Mouse (Mus musculus) myocyte (in vitro differentiated cells): ENCODE results near the gene Fam107b.

Source experiments
- CEBPB ChIP-seq: IDR thresholded peaks from 2 replicates; pipeline ENCODE4 v1.6.1; 2011; ENCODE audit warnings: mild to moderate bottlenecking, moderate library complexity; ENCODE audit not compliant: poor library complexity, insufficient read depth, severe bottlenecking
- E2F4 ChIP-seq: IDR thresholded peaks from one replicate; pipeline ENCODE4 v1.6.1; 2011; ENCODE audit warnings: mild to moderate bottlenecking, control low read depth, moderate library complexity; ENCODE audit not compliant: insufficient read depth
- MAX ChIP-seq: IDR thresholded peaks from one replicate; pipeline ENCODE4 v1.6.1; 2011; ENCODE audit warnings: low read depth, mild to moderate bottlenecking, control low read depth
- MYOD1 ChIP-seq, 3 experiments: IDR thresholded peaks; one replicate each; pipeline ENCODE4 v1.6.1; 2011; ENCODE audit warnings: control low read depth in 2 of 3, low read depth in 2 of 3, mild to moderate bottlenecking in 2 of 3, moderate library complexity in 1 of 3; ENCODE audit not compliant: insufficient read length in 2 of 3, control insufficient read depth in 1 of 3
- MYOG ChIP-seq, 3 experiments: IDR thresholded peaks; one replicate each; pipeline ENCODE4 v1.6.1; 2011; ENCODE audit warnings: control low read depth in 2 of 3, low read depth in 2 of 3, mild to moderate bottlenecking in 2 of 3; ENCODE audit not compliant: insufficient read length in 2 of 3, control insufficient read depth in 1 of 3, insufficient read depth in 1 of 3
- POLR2A ChIP-seq: IDR thresholded peaks from one replicate; pipeline ENCODE4 v1.6.1; 2011; ENCODE audit warnings: low read depth, mild to moderate bottlenecking, control low read depth, moderate library complexity; ENCODE audit not compliant: insufficient read length
- POLR2AphosphoS2 ChIP-seq: IDR thresholded peaks from one replicate; pipeline ENCODE4 v1.6.1; 2011; ENCODE audit warnings: low read depth, control low read depth; ENCODE audit not compliant: insufficient read length
- REST ChIP-seq: IDR thresholded peaks from one replicate; pipeline ENCODE4 v1.6.1; 2011; ENCODE audit warnings: mild to moderate bottlenecking, control low read depth, moderate library complexity; ENCODE audit not compliant: insufficient read depth, insufficient read length
- SRF ChIP-seq: IDR thresholded peaks from one replicate; pipeline ENCODE4 v1.6.1; 2011; ENCODE audit warnings: low read depth; ENCODE audit not compliant: control insufficient read depth, insufficient read length
- TCF12 ChIP-seq: IDR thresholded peaks from one replicate; pipeline ENCODE4 v1.6.1; 2011; ENCODE audit warnings: mild to moderate bottlenecking, control low read depth; ENCODE audit not compliant: poor library complexity, insufficient read depth, severe bottlenecking
- TCF3 ChIP-seq: IDR thresholded peaks from one replicate; pipeline ENCODE4 v1.6.1; 2011; ENCODE audit warnings: low read depth, control low read depth; ENCODE audit not compliant: insufficient read length
- USF1 ChIP-seq: IDR thresholded peaks from one replicate; pipeline ENCODE4 v1.6.1; 2011; ENCODE audit warnings: low read depth, mild to moderate bottlenecking, control low read depth, moderate library complexity

DNA sequence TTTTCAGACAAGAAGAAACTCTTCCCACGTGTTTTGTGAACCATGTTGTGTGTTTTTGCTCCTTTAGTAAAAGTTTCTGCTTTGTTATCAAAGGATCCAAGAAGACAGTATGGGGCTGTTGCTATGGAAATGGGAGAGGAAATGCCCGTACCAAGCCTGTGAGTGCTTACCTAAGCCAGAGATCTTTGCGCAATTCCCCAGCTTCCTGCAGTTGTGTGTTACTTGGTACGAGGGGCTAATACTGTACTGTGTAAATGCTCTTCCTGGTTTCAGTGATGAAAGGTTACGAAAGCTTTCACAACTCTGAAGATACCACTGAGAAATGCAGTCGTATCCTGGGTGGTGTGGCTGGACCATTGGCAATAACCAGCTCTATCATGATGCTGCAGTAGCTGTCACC is 93.8 kb downstream of the Fam107b start:
- no peak for TF ChIP-seq POLR2A
- no peak for TF ChIP-seq E2F4
- no peak for TF ChIP-seq MYOG (IDR thresholded peaks at IDR 0.05; ENCODE audit: control insufficient read depth in 1 of 3, insufficient read depth in 1 of 3, insufficient read length in 2 of 3, low read depth in 2 of 3)
- TF ChIP-seq USF1: no peak
- TF ChIP-seq MYOD1 (IDR thresholded peaks at IDR 0.05; ENCODE audit: control insufficient read depth in 1 of 3, insufficient read length in 2 of 3, low read depth in 2 of 3): no peak
- no peak for TF ChIP-seq TCF3
- no peak for TF ChIP-seq TCF12
- no peak for TF ChIP-seq MAX
- no peak for TF ChIP-seq CEBPB
- no peak for TF ChIP-seq POLR2AphosphoS2
- no peak for TF ChIP-seq REST
- no peak for TF ChIP-seq SRF
